Mouse (Mus musculus) brain, embryonic 14.5 days (tissue): ENCODE measurements at regions not wholly inside any gene's neighbourhood (a gene's known extent, or its start where the extent isn't known, plus 50 kb on each side); places are given as distances from the start of the nearest gene placed in this dataset.
A peak's percentile ranks its signal among the peaks of the same experiment; 100 is the strongest.

Source experiments
- DNase-seq: peaks from one replicate; pipeline ENCODE4 v3.0.0-alpha.2; 2011; ENCODE audit warnings: low read depth
- CTCF ChIP-seq: fragments of 200-500 bp; IDR thresholded peaks from 2 replicates; pipeline ENCODE4 v1.5.1; 2012; ENCODE audit warnings: inconsistent platforms, mild to moderate bottlenecking, moderate library complexity, borderline replicate concordance; ENCODE audit not compliant: insufficient read depth, insufficient read length; ENCODE audit errors: extremely low read depth
- POLR2A ChIP-seq: fragments of 200-500 bp; IDR thresholded peaks from 2 replicates; pipeline ENCODE4 v1.6.1; 2012; ENCODE audit warnings: mild to moderate bottlenecking, inconsistent platforms, borderline replicate concordance; ENCODE audit not compliant: poor library complexity, insufficient read depth, insufficient read length, severe bottlenecking; ENCODE audit errors: extremely low read depth

DNA sequence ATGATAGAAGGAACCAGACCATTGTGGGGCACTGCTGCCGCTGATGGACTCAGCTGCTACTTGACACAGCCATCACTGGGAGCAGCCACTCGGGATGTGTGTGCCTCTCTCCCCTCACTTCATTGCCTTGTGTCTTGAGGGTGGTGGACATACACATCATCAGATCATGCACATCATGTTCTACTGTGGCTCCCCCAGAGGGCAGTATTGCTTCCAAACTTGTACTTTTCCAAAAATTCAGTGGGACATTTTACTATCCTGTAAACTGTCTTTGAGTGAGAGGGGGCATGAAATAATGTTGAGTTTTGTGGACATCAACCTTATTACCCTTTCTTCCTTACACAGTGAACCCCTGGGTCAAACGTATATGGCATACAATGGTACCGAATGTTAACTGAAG, 134.6 kb downstream of the Hhipl2 start:
- DNase-seq, result no peak
- TF ChIP-seq CTCF (no peak), POLR2A (no peak)

DNA sequence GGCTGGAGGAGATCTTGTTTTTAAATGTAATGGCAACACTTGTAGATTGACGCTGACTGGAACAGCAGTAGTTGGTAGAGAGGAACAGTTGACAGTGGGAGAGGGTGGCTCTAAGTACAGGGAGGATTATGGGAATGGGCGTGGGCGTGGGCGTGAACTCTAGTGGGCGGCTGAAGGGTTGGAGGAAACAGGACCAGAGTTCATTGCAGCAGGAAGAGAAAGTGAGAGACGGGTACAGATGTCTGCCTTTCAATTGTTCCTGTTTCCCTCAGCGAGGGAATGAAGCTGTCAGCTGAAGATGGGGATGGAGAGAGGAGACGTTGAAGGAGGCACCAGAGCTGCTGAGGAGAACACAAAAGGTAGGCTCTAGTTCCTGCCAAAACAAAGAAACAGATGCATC, 135.2 kb downstream of the Hhipl2 start:
- TF ChIP-seq POLR2A (no peak), CTCF (no peak)
- DNase-seq, result no peak

DNA sequence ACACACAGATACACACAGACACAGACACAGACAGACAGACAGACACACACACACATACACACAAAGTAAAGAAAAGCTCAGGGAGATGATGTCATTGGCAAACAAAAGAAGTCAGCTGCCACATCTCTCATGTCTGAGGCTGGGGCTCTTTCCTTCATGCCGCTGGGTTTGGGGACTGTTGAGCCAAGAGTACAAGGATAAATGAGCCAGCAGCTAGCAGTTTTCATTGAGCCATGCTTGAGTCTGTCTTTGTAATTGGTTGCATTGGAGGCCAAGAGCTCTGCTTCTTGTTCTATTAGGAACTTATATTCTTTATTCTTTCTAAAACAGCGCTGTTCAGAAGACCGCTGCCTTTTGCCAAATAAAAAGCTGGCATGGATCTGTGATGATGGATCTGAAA, 144.8 kb downstream of the Hhipl2 start:
- DNase-seq, result peak; percentile 61
- TF ChIP-seq CTCF (no peak), POLR2A (no peak)

DNA sequence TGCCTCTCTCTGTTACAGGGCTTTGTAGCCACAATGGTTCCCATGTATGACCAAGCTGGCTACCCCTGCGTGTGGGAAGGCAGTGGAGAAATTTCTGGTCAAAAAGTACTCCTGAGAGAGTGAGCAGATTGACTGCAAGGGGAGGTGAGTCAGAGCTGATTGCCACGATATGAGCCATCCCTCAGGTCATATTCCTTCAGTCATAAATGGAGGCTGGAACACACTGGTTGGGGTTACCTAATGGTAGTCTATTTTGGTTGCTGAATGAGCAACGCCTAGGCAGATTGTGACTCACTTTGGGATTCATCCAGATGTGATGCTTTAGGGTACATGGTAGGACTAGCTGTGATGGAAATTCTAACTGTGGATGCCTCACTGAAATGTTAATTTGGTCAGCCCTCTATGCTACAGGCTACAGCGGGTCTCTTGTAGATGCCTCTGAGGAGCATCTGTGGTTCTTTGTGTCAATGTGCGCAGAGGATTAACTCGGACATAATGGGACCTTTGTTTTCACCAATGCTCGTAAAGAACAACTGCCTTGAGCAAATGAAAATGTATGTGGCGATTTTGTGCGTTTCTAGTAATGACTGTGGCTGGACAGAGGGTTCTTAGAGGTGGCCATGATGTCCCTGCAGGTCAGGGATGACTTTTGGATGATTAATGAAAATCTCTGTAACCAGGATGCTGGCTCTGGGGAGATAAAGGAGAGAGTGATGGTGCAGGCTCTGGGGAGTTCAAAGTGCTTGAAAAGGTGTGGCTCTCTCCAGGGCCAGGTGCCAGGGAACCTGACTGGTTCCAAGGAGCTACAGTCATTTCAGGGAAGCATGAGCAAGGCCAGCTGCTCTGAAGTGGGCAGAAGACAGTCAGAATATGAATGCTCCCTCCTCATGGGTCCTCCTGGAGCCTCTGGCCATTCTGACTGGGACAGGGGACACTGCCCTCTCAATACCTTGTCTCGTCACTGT, 155.9 kb downstream of the Hhipl2 start:
- TF ChIP-seq POLR2A (no peak), CTCF (no peak)

DNA sequence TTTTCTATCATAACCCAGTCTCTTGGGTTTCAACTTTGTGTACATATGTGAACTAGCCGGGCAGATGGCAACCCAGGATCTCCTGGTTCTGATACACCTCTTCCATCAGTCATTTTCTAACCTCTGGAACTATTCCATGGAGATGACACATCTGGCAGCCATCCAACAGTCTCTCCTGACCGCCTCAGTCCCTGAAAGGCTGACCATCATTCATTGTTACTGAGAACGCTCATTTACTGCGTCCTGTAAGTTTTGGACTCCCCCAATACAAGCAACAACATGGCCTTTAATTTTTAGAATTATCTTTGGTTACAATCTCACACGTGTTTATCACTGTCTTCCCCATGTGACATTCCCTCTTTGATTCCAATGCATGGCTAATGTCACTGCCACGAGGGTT, 166.8 kb downstream of the Hhipl2 start:
- DNase-seq, result no peak
- no peak for TF ChIP-seq CTCF
- no peak for TF ChIP-seq POLR2A

More for the DNA sequence above, 155.9 kb downstream of the Hhipl2 start:
- no peak for DNase-seq

DNA sequence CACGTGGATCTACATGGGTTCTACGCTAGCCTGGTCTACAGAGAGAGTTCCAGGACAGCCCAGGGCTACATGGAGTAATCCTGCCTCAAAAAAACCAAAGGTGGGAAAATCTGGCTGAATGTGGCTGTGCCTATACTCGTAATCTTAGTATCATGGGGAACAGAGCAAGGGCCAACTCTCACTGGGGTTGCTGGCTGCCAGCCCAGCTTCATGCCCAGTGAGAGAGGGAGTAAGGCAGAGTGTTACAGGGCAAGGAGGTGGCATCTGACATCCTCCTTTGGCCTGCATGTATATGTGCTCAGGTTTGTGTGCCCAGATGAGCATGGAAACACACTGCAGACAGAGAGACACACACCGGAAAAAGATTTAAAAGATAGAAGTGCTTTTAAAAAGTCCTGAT, 168.4 kb downstream of the Hhipl2 start:
- TF ChIP-seq POLR2A (no peak), CTCF (no peak)
- DNase-seq, result no peak

DNA sequence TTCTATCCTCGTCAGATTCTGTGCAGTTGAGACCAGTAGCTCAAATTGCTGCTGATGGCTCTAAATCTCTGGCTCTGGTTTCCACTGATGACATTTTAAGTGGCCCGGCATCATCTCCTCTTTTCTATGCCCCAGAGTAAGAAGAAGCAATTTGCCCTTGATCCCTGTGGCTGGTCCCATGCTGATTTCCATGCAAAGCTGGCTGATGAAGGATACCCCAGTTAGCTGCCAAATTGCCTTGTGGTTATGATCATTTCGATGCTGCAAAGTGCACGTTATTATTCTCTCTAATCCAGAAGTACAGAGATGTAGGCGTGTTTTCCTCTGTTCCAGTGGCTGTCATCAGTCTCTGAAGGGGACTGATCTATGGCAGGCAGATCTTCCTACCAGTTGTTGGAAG, 177.3 kb downstream of the Hhipl2 start:
- peak; percentile 57 for DNase-seq
- no peak for TF ChIP-seq CTCF
- no peak for TF ChIP-seq POLR2A

DNA sequence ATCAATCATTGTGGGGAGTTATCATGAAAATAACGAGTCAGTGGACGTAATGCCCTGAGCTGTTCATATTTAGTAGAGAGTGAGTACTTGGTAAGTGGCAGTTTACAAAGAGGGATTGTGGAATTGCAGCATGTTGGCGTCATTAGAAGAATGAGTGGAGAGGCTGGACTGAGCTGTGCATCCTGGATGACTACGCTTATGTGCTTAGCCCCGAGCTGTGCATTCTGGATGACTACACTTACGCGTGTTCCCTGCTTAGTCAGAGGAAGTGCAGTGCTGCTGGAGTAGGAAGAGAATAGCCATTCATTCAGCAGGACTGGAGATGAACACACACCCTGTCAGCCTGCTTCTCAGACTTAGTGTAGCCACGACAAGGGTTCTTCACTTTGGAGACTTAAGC, 182.5 kb downstream of the Hhipl2 start:
- TF ChIP-seq POLR2A (no peak), CTCF (no peak)
- DNase-seq, result no peak

DNA sequence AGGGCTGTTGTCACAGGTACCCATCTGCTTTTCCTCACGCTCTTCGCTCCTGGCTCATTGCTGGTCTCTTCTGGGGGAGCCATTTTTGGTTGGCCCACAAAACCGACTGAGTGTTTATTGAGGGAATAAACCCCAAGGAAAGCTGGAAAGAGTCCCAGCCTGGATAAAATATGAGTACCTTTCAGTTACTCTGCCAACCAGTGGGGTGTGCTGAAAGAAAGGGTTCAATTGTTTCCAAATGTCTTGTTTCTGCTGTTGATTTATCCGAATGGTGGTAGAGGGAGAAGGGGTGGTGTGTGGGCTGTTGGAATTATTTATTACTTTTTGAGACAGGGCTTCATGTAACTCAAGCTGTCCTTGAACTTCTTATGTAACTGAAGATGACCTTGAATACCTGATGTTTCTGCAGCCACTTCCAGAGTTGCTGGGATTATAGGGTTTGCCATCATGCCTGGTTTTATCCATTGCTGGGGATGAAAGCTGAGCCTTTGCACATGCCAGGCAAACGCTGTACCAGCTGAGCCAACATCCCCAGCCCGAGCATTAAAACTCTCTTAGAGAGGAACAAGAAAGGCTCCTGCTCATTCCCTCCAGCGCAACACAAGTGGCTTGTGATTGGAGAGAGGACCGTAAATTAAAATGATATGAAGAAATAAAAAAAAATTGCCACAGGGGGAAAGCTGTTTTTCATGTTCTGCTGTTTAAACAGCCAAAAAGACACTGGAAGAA, 194.1 kb downstream of the Hhipl2 start:
- no peak for DNase-seq

DNA sequence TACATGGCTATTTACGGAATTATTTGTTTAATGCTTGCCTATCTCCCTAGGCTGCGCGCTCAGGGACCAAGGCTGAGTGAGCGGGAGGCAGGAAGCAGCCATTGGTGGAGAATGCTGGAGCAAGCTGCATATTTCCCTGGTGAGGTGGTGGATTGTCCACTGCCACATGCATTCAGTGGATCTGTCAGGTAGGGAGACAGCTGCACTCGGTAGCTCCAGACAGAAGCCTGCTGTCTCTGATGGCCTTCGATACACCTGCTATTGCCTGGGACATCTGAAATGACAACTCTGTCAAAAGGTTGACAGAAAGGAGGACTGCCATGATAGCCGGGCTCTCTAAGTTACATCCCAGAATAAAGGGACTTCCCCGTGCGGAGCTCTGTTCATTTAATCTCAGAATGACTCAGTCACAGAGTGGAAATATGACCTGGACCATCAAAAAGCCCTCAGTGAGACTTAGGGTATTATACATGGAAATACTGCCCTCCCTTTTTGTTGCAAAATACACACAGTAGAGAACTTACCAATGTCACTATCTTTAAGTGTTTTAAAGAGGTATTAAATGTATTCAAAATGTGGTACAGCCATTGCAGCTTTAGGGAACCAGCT, 201.5 kb downstream of the Hhipl2 start:
- TF ChIP-seq POLR2A, result no peak
- no peak for TF ChIP-seq CTCF
- DNase-seq, result no peak

More for the DNA sequence above, 194.1 kb downstream of the Hhipl2 start:
- TF ChIP-seq POLR2A, result no peak
- no peak for TF ChIP-seq CTCF

DNA sequence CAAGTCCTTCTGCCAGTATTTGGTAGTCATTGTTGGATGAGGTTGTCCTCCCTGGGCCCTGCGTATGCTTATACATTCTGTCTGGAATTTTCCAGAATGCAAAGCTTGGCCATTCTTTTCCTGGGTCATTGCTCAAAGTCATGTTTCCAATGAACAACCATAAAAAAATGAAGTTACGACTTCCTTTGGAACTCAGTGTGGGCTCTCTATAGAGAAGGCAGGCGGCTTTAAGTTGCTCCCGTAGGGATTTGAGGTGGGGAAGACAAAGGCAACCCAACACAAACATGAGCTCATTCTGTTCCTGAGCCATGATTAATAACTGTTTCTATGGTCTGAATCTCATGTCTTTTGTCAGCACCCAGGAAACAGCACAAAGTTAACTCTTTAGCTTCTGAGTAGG, 204.3 kb downstream of the Hhipl2 start:
- no peak for DNase-seq
- TF ChIP-seq CTCF (no peak), POLR2A (no peak)

DNA sequence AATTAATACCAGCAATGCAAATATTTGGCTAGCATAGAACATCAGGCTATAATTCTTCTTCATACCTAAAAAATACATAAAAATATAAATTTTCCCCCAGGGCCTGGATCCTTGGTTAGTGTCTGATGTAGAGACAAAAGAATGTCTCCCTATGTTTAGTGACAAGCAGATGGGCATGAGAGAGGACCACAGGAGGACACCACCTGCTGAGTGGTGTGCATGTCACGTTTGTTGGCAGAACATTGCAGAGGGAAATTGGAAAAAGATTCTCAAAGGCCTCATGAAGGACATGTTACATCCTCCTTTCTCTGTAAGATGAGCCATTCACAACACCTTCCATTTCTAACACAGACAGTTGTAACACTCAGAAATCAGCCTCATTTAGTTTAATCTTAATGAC, 206.3 kb downstream of the Hhipl2 start:
- DNase-seq, result no peak
- TF ChIP-seq CTCF, result no peak
- no peak for TF ChIP-seq POLR2A
